Mouse (Mus musculus): Measurements from ENCODE around the gene Cdkal1.

DNA sequence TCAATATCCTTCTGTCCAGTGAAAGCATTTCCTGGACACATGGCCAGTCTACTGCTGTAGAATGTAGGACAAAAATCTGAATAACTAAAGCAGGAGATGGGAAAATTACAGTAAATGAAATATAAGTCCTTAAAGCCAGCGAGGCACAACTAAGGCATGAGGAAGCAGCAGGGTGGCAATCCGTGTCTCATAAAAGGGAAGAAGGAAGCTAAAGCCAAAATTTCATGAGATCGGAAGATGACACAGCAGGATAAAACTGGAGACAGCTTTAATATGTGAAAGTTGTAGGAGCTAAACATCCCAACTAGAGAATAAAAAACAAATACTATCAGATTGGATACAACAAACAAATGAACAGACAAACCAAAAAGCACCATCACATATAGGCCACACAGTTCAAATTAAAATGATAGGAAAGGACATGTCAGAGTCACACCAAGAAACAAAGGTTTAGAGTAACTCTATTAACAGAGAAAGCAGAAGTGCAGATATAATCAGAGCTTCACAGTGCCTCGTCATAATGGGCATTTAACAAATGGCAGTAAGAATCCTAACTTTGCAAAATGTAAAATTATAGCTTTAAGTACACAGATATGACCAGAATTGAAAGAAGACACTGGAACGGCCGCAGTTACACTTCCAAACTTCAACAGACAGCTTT lies 204.8 kb downstream of the Cdkal1 start:
- no peak for TF ChIP-seq CTCF (IDR thresholded peaks at IDR 0.05; ENCODE audit: control insufficient read depth, insufficient read depth, low read length)
- TF ChIP-seq POLR2A (IDR thresholded peaks at IDR 0.05; ENCODE audit: borderline replicate concordance, control insufficient read depth, low read depth, low read length) = no peak
